16 mouse cellular contexts compared by ENCODE assay signal in genomic region chr7:115373781-115374533, GRCm38 (mm10).
DNase-seq lines count a peak whose midpoint lies in the region; ATAC-seq and TF ChIP-seq lines count a peak whose summit lies in the region.
"Had no signal": no experiment of that assay in that cellular context is flagged by ENCODE, and none has a peak within 500 bp of the region (broad histone marks: within the 10 kb centered on the region; RNA-seq: fewer than 3 reads in every experiment).

No protein-coding gene starts in this region.

- TF ChIP-seq POLR2A in heart, adult 2 months (IDR thresholded peaks at IDR 0.05; ENCODE audit: insufficient read depth, low read depth, low read length), result no peak

- DNase-seq in heart, embryonic 10.5 days (ENCODE audit: low spot score), result peak; percentile 84
- DNase-seq in heart, adult 2 months, result no peak
- no peak for DNase-seq in limb, embryonic 10.5 days (ENCODE audit: low spot score)
- peak; percentile 40 for DNase-seq in embryo, embryonic 10.5 days (ENCODE audit: low spot score)
- no peak for DNase-seq in frontal cortex, adult 2 months (ENCODE audit: extremely low spot score in 1 of 2, low spot score in 1 of 2)
- DNase-seq in cerebellum, adult 11-12 months, result no peak
- DNase-seq: adrenal gland, postnatal 14 days; cerebellum, postnatal 36 days; liver had no signal

- intact Hi-C loops in heart, adult 2 months (cut with DNase I), result no loop called here

- H3K79me2 ChIP-seq in heart, adult 2 months (replicated peaks; ENCODE audit: control insufficient read depth, insufficient read depth, low read length), result no peaks in the 10 kb centered on the region

- no peak overlapping the region for H3K4me3 ChIP-seq in heart, embryonic 10.5 days
- no peak overlapping the region for H3K4me3 ChIP-seq in heart, adult 2 months
- H3K4me3 ChIP-seq in limb, embryonic 12.5 days (replicated peaks), result no peak overlapping the region
- H3K4me3 ChIP-seq in limb, embryonic 10.5 days, result no peak overlapping the region
- no peak overlapping the region for H3K4me3 ChIP-seq in neural tube, embryonic 13.5 days
- H3K4me3 ChIP-seq: layer of hippocampus, adult 2 months; lung, embryonic 15.5 days; midbrain, embryonic 12.5 days; stomach, embryonic 15.5 days had no signal

- no peaks in the 10 kb centered on the region for H3K27me3 ChIP-seq in heart, embryonic 10.5 days (ENCODE audit: insufficient read depth, poor library complexity, severe bottlenecking)
- H3K27me3 ChIP-seq in heart, adult 2 months (ENCODE audit: control insufficient read depth, insufficient read depth, low read length), result no peaks in the 10 kb centered on the region
- 0 out of 2 replicates have a peak, but pooled peaks cover 4% of the 10 kb centered on the region for H3K27me3 ChIP-seq in limb, embryonic 12.5 days
- H3K27me3 ChIP-seq in limb, embryonic 10.5 days (ENCODE audit: low read depth, poor library complexity, severe bottlenecking), result peaks cover 45% of the 10 kb centered on the region; the same call in 1 of the 2 replicates
- H3K27me3 ChIP-seq in neural tube, embryonic 13.5 days, result no peaks in the 10 kb centered on the region
- H3K27me3 ChIP-seq: lung, embryonic 15.5 days; midbrain, embryonic 12.5 days; stomach, embryonic 15.5 days had no signal

- peaks cover 42% of the 10 kb centered on the region for H3K4me1 ChIP-seq in heart, embryonic 10.5 days
- H3K4me1 ChIP-seq in heart, adult 2 months (ENCODE audit: control insufficient read depth, insufficient read depth, low read length), result no peaks in the 10 kb centered on the region
- peaks cover 4% of the 10 kb centered on the region; the same call in 1 of the 2 replicates for H3K4me1 ChIP-seq in limb, embryonic 12.5 days (replicated peaks)
- peaks cover 18% of the 10 kb centered on the region for H3K4me1 ChIP-seq in limb, embryonic 10.5 days
- peaks cover 27% of the 10 kb centered on the region for H3K4me1 ChIP-seq in neural tube, embryonic 13.5 days (replicated peaks)

- ATAC-seq in limb, embryonic 12.5 days (ENCODE audit: insufficient number of reproducible peaks, insufficient read depth, low FRiP score, low TSS enrichment, low read depth), result no peak
- ATAC-seq in neural tube, embryonic 13.5 days (ENCODE audit: low read depth), result peak; percentile 81
- ATAC-seq: forebrain, embryonic 16.5 days had no signal

- no peak overlapping the region for H3K4me2 ChIP-seq in limb, embryonic 12.5 days
- no peak overlapping the region for H3K4me2 ChIP-seq in neural tube, embryonic 13.5 days
- H3K4me2 ChIP-seq: lung, embryonic 15.5 days; midbrain, embryonic 12.5 days; stomach, embryonic 15.5 days had no signal

- peak overlapping the region; percentile 73 for H3K27ac ChIP-seq in heart, embryonic 10.5 days
- no peak overlapping the region for H3K27ac ChIP-seq in heart, adult 2 months
- peak overlapping the region; percentile 12; the same call in 1 of the 2 replicates for H3K27ac ChIP-seq in limb, embryonic 12.5 days
- no peak overlapping the region for H3K27ac ChIP-seq in limb, embryonic 10.5 days
- H3K27ac ChIP-seq in neural tube, embryonic 13.5 days (replicated peaks), result 0 out of 2 replicates have a peak overlapping the region, but pooled peaks have one; percentile 19
- H3K27ac ChIP-seq: layer of hippocampus, adult 2 months; lung, embryonic 15.5 days; midbrain, embryonic 12.5 days; stomach, embryonic 15.5 days had no signal

- H3K9me3 ChIP-seq in heart, embryonic 10.5 days, result no peaks in the 10 kb centered on the region
- H3K9me3 ChIP-seq in limb, embryonic 12.5 days, result no peaks in the 10 kb centered on the region
- H3K9me3 ChIP-seq in limb, embryonic 10.5 days (replicated peaks), result no peaks in the 10 kb centered on the region
- H3K9me3 ChIP-seq in neural tube, embryonic 13.5 days, result no peaks in the 10 kb centered on the region
- H3K9me3 ChIP-seq: lung, embryonic 15.5 days; midbrain, embryonic 12.5 days; stomach, embryonic 15.5 days had no signal

- H3K36me3 ChIP-seq in heart, embryonic 10.5 days, result no peaks in the 10 kb centered on the region
- no peaks in the 10 kb centered on the region for H3K36me3 ChIP-seq in heart, adult 2 months (ENCODE audit: control insufficient read depth, insufficient read depth, low read length)
- H3K36me3 ChIP-seq in limb, embryonic 12.5 days, result no peaks in the 10 kb centered on the region
- H3K36me3 ChIP-seq in limb, embryonic 10.5 days, result no peaks in the 10 kb centered on the region
- H3K36me3 ChIP-seq in neural tube, embryonic 13.5 days, result no peaks in the 10 kb centered on the region
- H3K36me3 ChIP-seq: lung, embryonic 15.5 days; midbrain, embryonic 12.5 days; stomach, embryonic 15.5 days had no signal

- no peak for TF ChIP-seq CTCF in heart, adult 2 months (IDR thresholded peaks at IDR 0.05)

- no peak for TF ChIP-seq EP300 in heart, adult 2 months (IDR thresholded peaks at IDR 0.05; ENCODE audit: insufficient read depth, low read depth, low read length)

- no peak overlapping the region for H3K9ac ChIP-seq in heart, adult 2 months (ENCODE audit: low read depth, low read length)
- H3K9ac ChIP-seq in limb, embryonic 12.5 days (replicated peaks), result no peak overlapping the region
- H3K9ac ChIP-seq in neural tube, embryonic 13.5 days, result no peak overlapping the region
- H3K9ac ChIP-seq: lung, embryonic 15.5 days; midbrain, embryonic 12.5 days; stomach, embryonic 15.5 days had no signal

- WGBS in heart, embryonic 10.5 days, result 31% methylated on average over 8 of the region's 8 CpGs
- 58% methylated on average over 8 of the region's 8 CpGs for WGBS in heart, adult 2 months
- 40% methylated on average over 8 of the region's 8 CpGs for WGBS in limb, embryonic 12.5 days
- WGBS in limb, embryonic 10.5 days, result 25% methylated on average over 8 of the region's 8 CpGs
- WGBS in neural tube, embryonic 13.5 days, result 40% methylated on average over 8 of the region's 8 CpGs

Comparison
In these comparisons a context has a peak if more than half of its experiments do, and no peak if none do; other contexts are left out.
1. DNase-seq: peak in heart, embryonic 10.5 days (single experiment) and embryo, embryonic 10.5 days (single experiment); none in heart, adult 2 months (0 of 2), limb, embryonic 10.5 days (single experiment), frontal cortex, adult 2 months (0 of 2) and cerebellum, adult 11-12 months (single experiment).
2. H3K27ac ChIP-seq: peak in heart, embryonic 10.5 days (single experiment), limb, embryonic 12.5 days (single experiment) and neural tube, embryonic 13.5 days (single experiment); none in heart, adult 2 months (single experiment) and limb, embryonic 10.5 days (single experiment).